Comparison of ENCODE assay signal across 28 mouse cellular contexts in genomic region chr11:117201846-117202245, GRCm38 (mm10). TPM values are rescaled to one million over a fixed set of nuclear protein-coding genes. Genes with fewer than 3 reads are reported as not detected.
DNase-seq lines count a peak whose midpoint lies in the region; ATAC-seq lines count a peak whose summit lies in the region.
"Had no signal": no experiment of that assay in that cellular context is flagged by ENCODE, and none has a peak within 500 bp of the region (broad histone marks: within the 10 kb centered on the region; RNA-seq: fewer than 3 reads in every experiment).

No protein-coding gene starts in this region.

- no peaks in the 10 kb centered on the region for H3K36me3 ChIP-seq in liver, embryonic 13.5 days
- no peaks in the 10 kb centered on the region for H3K36me3 ChIP-seq in liver, embryonic 12.5 days
- no peaks in the 10 kb centered on the region for H3K36me3 ChIP-seq in lung, embryonic 16.5 days (ENCODE audit: control insufficient read depth, insufficient read depth, low read length)
- no peaks in the 10 kb centered on the region for H3K36me3 ChIP-seq in stomach, embryonic 15.5 days
- H3K36me3 ChIP-seq: hindbrain, embryonic 12.5 days; intestine, embryonic 15.5 days; limb, embryonic 10.5 days; limb, embryonic 15.5 days had no signal

- H3K4me3 ChIP-seq in liver, embryonic 13.5 days (replicated peaks) = no peak overlapping the region
- H3K4me3 ChIP-seq in liver, embryonic 12.5 days = no peak overlapping the region
- no peak overlapping the region for H3K4me3 ChIP-seq in lung, embryonic 16.5 days (ENCODE audit: low read length)
- H3K4me3 ChIP-seq in stomach, embryonic 15.5 days (replicated peaks) = no peak overlapping the region
- H3K4me3 ChIP-seq: erythroblast, embryonic 14.5 days; gastrocnemius, adult 2 months; hindbrain, embryonic 12.5 days; intestine, embryonic 15.5 days; limb, embryonic 10.5 days; limb, embryonic 15.5 days had no signal

- DNase-seq in liver, embryonic 13.5 days = no peak
- DNase-seq in lung, adult 18-20 months = no peak
- peak; percentile 58 to 66 for DNase-seq in urinary bladder, postnatal 36 days (ENCODE audit: low spot score in 2 of 2)
- DNase-seq in thymus, adult 18-20 months = no peak
- DNase-seq: adrenal gland, postnatal 14 days; cerebellum, adult 11-12 months; cerebellum, adult 9-11 months; embryo, embryonic 11 days; gastrocnemius, adult 2 months; heart, postnatal 36 days; kidney, adult 9 months; kidney, postnatal 14 days; layer of hippocampus, adult 9-11 months; lung, postnatal 10 days; midbrain, embryonic 14.5 days; thymus, postnatal 25 days had no signal

- WGBS in liver, embryonic 13.5 days (ENCODE audit: insufficient replicate concordance) = 63% methylated on average over 12 of the region's 12 CpGs
- 66% methylated on average over 12 of the region's 12 CpGs for WGBS in liver, embryonic 12.5 days (ENCODE audit: insufficient replicate concordance)
- 76% methylated on average over 12 of the region's 12 CpGs for WGBS in lung, embryonic 16.5 days
- 83% methylated on average over 12 of the region's 12 CpGs for WGBS in stomach, embryonic 15.5 days

- no peak overlapping the region for H3K27ac ChIP-seq in liver, embryonic 13.5 days
- H3K27ac ChIP-seq in liver, embryonic 12.5 days = no peak overlapping the region
- no peak overlapping the region for H3K27ac ChIP-seq in lung, embryonic 16.5 days (ENCODE audit: low read length)
- H3K27ac ChIP-seq in stomach, embryonic 15.5 days = no peak overlapping the region
- H3K27ac ChIP-seq: gastrocnemius, adult 2 months; hindbrain, embryonic 12.5 days; hindbrain, postnatal 0 days; intestine, embryonic 15.5 days; limb, embryonic 15.5 days had no signal

- H3K9me3 ChIP-seq in liver, embryonic 13.5 days (replicated peaks) = no peaks in the 10 kb centered on the region
- no peaks in the 10 kb centered on the region for H3K9me3 ChIP-seq in liver, embryonic 12.5 days (replicated peaks)
- no peaks in the 10 kb centered on the region for H3K9me3 ChIP-seq in lung, embryonic 16.5 days (ENCODE audit: control insufficient read depth, low read length)
- H3K9me3 ChIP-seq in stomach, embryonic 15.5 days = no peaks in the 10 kb centered on the region
- H3K9me3 ChIP-seq: hindbrain, embryonic 12.5 days; intestine, embryonic 15.5 days; limb, embryonic 10.5 days; limb, embryonic 15.5 days had no signal

- H3K4me2 ChIP-seq in liver, embryonic 13.5 days = 0 out of 2 replicates have a peak overlapping the region, but pooled peaks have one; percentile 24
- no peak overlapping the region for H3K4me2 ChIP-seq in liver, embryonic 12.5 days
- peak overlapping the region; percentile 77; the same call in 1 of the 2 replicates for H3K4me2 ChIP-seq in lung, embryonic 16.5 days (ENCODE audit: low read depth, low read length)
- H3K4me2 ChIP-seq in stomach, embryonic 15.5 days = peak overlapping the region; percentile 85; the same call in 1 of the 2 replicates
- H3K4me2 ChIP-seq: heart, embryonic 11.5 days; hindbrain, embryonic 12.5 days; limb, embryonic 15.5 days had no signal

- H3K9ac ChIP-seq in liver, embryonic 13.5 days = no peak overlapping the region
- H3K9ac ChIP-seq in liver, embryonic 12.5 days = no peak overlapping the region
- no peak overlapping the region for H3K9ac ChIP-seq in lung, embryonic 16.5 days (ENCODE audit: low read length)
- no peak overlapping the region for H3K9ac ChIP-seq in stomach, embryonic 15.5 days
- H3K9ac ChIP-seq: hindbrain, embryonic 12.5 days; intestine, embryonic 15.5 days; limb, embryonic 15.5 days had no signal

- peaks cover 61% of the 10 kb centered on the region for H3K27me3 ChIP-seq in liver, embryonic 13.5 days
- H3K27me3 ChIP-seq in liver, embryonic 12.5 days (replicated peaks) = peaks cover 79% of the 10 kb centered on the region
- H3K27me3 ChIP-seq in lung, embryonic 16.5 days (ENCODE audit: control insufficient read depth, insufficient read depth, low read depth, low read length) = peaks cover 10% of the 10 kb centered on the region
- peaks cover 6% of the 10 kb centered on the region; the same call in 1 of the 2 replicates for H3K27me3 ChIP-seq in stomach, embryonic 15.5 days (replicated peaks)

- ATAC-seq in liver, embryonic 13.5 days (ENCODE audit: low read depth) = no peak
- no peak for ATAC-seq in liver, embryonic 12.5 days
- no peak for ATAC-seq in lung, embryonic 16.5 days (ENCODE audit: low read depth)
- no peak for ATAC-seq in stomach, embryonic 15.5 days (ENCODE audit: insufficient read depth, low FRiP score, low read depth)
- ATAC-seq: CD4-positive, CD25-positive, alpha-beta regulatory T cell, adult 4 months; forebrain, embryonic 16.5 days; hindbrain, postnatal 0 days; intestine, embryonic 15.5 days had no signal

- peaks cover 48% of the 10 kb centered on the region for H3K4me1 ChIP-seq in liver, embryonic 13.5 days (replicated peaks)
- H3K4me1 ChIP-seq in liver, embryonic 12.5 days = peaks cover 32% of the 10 kb centered on the region
- H3K4me1 ChIP-seq in lung, embryonic 16.5 days (replicated peaks; ENCODE audit: control insufficient read depth, insufficient read depth, low read length) = peaks cover 16% of the 10 kb centered on the region
- peaks cover 42% of the 10 kb centered on the region for H3K4me1 ChIP-seq in stomach, embryonic 15.5 days

RNA-seq across cellular contexts. Expression of gene Sept9, which starts 2.4 kb away (rescaled TPM):
- 44.1 and 55.5 TPM in 2 replicates for polyA plus RNA-seq in liver, embryonic 13.5 days (2015; fragmentation: Nextera tagmentation; extraction: Ambion mirVana)
- 69.8 and 72.0 TPM in 2 replicates for polyA plus RNA-seq in liver, embryonic 12.5 days (2016; fragmentation: Nextera tagmentation; extraction: Ambion mirVana)
- polyA plus RNA-seq in lung, embryonic 16.5 days (2015; fragmentation: Nextera tagmentation; extraction: Ambion mirVana) = 128 and 139 TPM in 2 replicates
- 107 and 121 TPM in 2 replicates for polyA plus RNA-seq in stomach, embryonic 15.5 days (2015; fragmentation: Nextera tagmentation; extraction: Ambion mirVana)

Comparison
In these comparisons a context has a peak if more than half of its experiments do, and no peak if none do; other contexts are left out.
1. DNase-seq: peak in urinary bladder, postnatal 36 days (2 of 2); none in liver, embryonic 13.5 days (single experiment), lung, adult 18-20 months (0 of 2) and thymus, adult 18-20 months (0 of 2).